Mouse (Mus musculus): ENCODE results near the gene 4921536K21Rik. TPM values are rescaled to one million over a fixed set of nuclear protein-coding genes. Genes with fewer than 3 reads are reported as not detected.

Gene 4921536K21Rik
- total and polyA plus RNA-seq, 3 experiments = 0.21 to 0.61 TPM; not detected in 1

DNA sequence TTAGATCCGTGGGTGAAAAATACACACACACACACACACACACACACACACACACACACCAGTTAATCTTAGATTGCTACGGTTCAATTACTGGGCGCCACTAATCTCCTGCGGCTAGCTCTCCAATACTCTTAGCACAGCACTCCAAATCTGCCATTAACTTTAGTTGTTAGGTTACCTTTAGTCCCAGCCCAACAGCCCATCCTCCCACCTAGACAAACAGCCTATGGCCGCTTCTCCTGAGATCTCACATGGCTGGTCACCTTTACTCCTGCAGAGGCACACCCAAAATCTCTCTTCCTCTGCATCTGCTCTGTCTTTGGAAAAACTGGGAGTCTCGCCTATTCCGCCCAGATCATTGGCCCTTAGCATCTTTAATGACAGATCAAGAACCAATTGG, 46.5 kb upstream of the 4921536K21Rik start:
- Histone ChIP-seq H3K27me3 (replicated peaks) (peaks cover 66% of the 10 kb centered on the region), H3K79me2 (replicated peaks; ENCODE audit: control insufficient read depth, extremely low read depth, insufficient read depth, poor library complexity, severe bottlenecking) (no peaks in the 10 kb centered on the region), H3K4me3 (replicated peaks in 1 of 3; ENCODE audit: low read depth in 2 of 3, low read length in 2 of 3, poor library complexity in 1 of 3) (no peak overlapping the region), H3K4me1 (ENCODE audit: control insufficient read depth in 1 of 2, insufficient read depth in 2 of 2) (0 out of 4 replicates have a peak, but pooled peaks cover 0 to 2% of the 10 kb centered on the region in 2 experiments), H3K9me3 (replicated peaks; ENCODE audit: low read length) (peaks cover 2% of the 10 kb centered on the region), H3K27ac (ENCODE audit: insufficient read depth, low read depth) (no peak overlapping the region), H3K9ac (ENCODE audit: insufficient read depth, low read depth) (no peak overlapping the region), H3K4me2 (ENCODE audit: insufficient read depth, low read depth, poor library complexity, severe bottlenecking) (no peak overlapping the region), H3K36me3 (replicated peaks in 1 of 2; ENCODE audit: control insufficient read depth in 1 of 2, insufficient read depth in 1 of 2, low read length in 1 of 2) (no peaks in the 10 kb centered on the region)
- dilution Hi-C loops (cut with MboI; ENCODE audit: extremely low pct_ligation_motif_present, extremely low pct_unique_long_range_greater_than_20kb, low sequenced_read_pairs) (no loop called here), in situ Hi-C loops (cut with MboI; ENCODE audit: low pct_ligation_motif_present, low pct_unique_long_range_greater_than_20kb, low sequenced_read_pairs) (no loop called here)
- no peak for TF ChIP-seq MAZ (IDR thresholded peaks at IDR 0.05; ENCODE audit: low read depth, low read length)
- no peak for TF ChIP-seq UBTF (IDR thresholded peaks at IDR 0.05; ENCODE audit: low read depth, low read length)
- no peak for TF ChIP-seq POLR2AphosphoS2 (IDR thresholded peaks at IDR 0.05; ENCODE audit: low read depth, low read length)
- no peak for TF ChIP-seq KAT2A (IDR thresholded peaks at IDR 0.05; ENCODE audit: insufficient replicate concordance, low read length)
- TF ChIP-seq MYC (IDR thresholded peaks at IDR 0.05; ENCODE audit: low read depth, low read length) = no peak
- no peak for TF ChIP-seq E2F4 (IDR thresholded peaks at IDR 0.05; ENCODE audit: insufficient replicate concordance, low read depth, low read length)
- TF ChIP-seq NRF1 (IDR thresholded peaks at IDR 0.05; ENCODE audit: low read depth, low read length) = no peak
- no peak for TF ChIP-seq MXI1 (IDR thresholded peaks at IDR 0.05; ENCODE audit: low read depth, low read length)
- no peak for TF ChIP-seq SMC3 (IDR thresholded peaks at IDR 0.05; ENCODE audit: low read depth, low read length)
- no peak for TF ChIP-seq HCFC1 (IDR thresholded peaks at IDR 0.05; ENCODE audit: low read depth, low read length)
- no peak for TF ChIP-seq BHLHE40 (IDR thresholded peaks at IDR 0.05; ENCODE audit: low read depth, low read length)
- no peak for TF ChIP-seq MEF2A (IDR thresholded peaks at IDR 0.05; ENCODE audit: borderline replicate concordance, low read depth, low read length)
- TF ChIP-seq SIN3A (IDR thresholded peaks at IDR 0.05; ENCODE audit: low read length) = no peak
- no peak for TF ChIP-seq RAD21 (IDR thresholded peaks at IDR 0.05; ENCODE audit: low read depth, low read length)
- TF ChIP-seq CHD1 (IDR thresholded peaks at IDR 0.05; ENCODE audit: low read depth, low read length) = no peak
- no peak for TF ChIP-seq PAX5 (IDR thresholded peaks at IDR 0.05; ENCODE audit: low read length)
- no peak for TF ChIP-seq JUN (IDR thresholded peaks at IDR 0.05; ENCODE audit: insufficient read depth, low read depth, low read length)
- TF ChIP-seq CHD2 (IDR thresholded peaks at IDR 0.05; ENCODE audit: low read length) = no peak
- DNase-seq (ENCODE audit: extremely low read depth) = no peak

GRCm38 (mm10) chr11:3937321-3937874, 42.5 kb upstream of the 4921536K21Rik start:
- peaks cover 79% of the 10 kb centered on the region for H3K27me3 ChIP-seq (replicated peaks)
- dilution Hi-C loops (cut with MboI; ENCODE audit: extremely low pct_ligation_motif_present, extremely low pct_unique_long_range_greater_than_20kb, low sequenced_read_pairs) (no loop called here), in situ Hi-C loops (cut with MboI; ENCODE audit: low pct_ligation_motif_present, low pct_unique_long_range_greater_than_20kb, low sequenced_read_pairs) (no loop called here)
- H3K4me2 ChIP-seq (ENCODE audit: insufficient read depth, low read depth, poor library complexity, severe bottlenecking) = no peak overlapping the region
- no peaks in the 10 kb centered on the region for H3K9me3 ChIP-seq (replicated peaks; ENCODE audit: low read length)
- H3K4me1 ChIP-seq (ENCODE audit: control insufficient read depth in 1 of 2, insufficient read depth in 2 of 2) = 0 out of 4 replicates have a peak, but pooled peaks cover 0 to 2% of the 10 kb centered on the region in 2 experiments
- no peaks in the 10 kb centered on the region for H3K79me2 ChIP-seq (replicated peaks; ENCODE audit: control insufficient read depth, extremely low read depth, insufficient read depth, poor library complexity, severe bottlenecking)
- no peak overlapping the region for H3K27ac ChIP-seq (ENCODE audit: insufficient read depth, low read depth)
- no peak overlapping the region for H3K4me3 ChIP-seq (replicated peaks in 1 of 3; ENCODE audit: low read depth in 2 of 3, low read length in 2 of 3, poor library complexity in 1 of 3)
- no peak overlapping the region for H3K9ac ChIP-seq (ENCODE audit: insufficient read depth, low read depth)
- no peaks in the 10 kb centered on the region for H3K36me3 ChIP-seq (replicated peaks in 1 of 2; ENCODE audit: control insufficient read depth in 1 of 2, insufficient read depth in 1 of 2, low read length in 1 of 2)
- no peak for TF ChIP-seq POLR2AphosphoS2 (IDR thresholded peaks at IDR 0.05; ENCODE audit: low read depth, low read length)
- no peak for TF ChIP-seq ETS1 (conservative IDR thresholded peaks at IDR 0.05; ENCODE audit: low read depth, low read length)
- TF ChIP-seq ZMIZ1 (IDR thresholded peaks at IDR 0.05; ENCODE audit: low read depth, low read length) = no peak
- no peak for DNase-seq (ENCODE audit: extremely low read depth)

All from CH12.LX (cell line).